Mouse (Mus musculus): ENCODE measurements at regions not wholly inside any gene's neighbourhood (a gene's known extent, or its start where the extent isn't known, plus 50 kb on each side); places are given as distances from the start of the nearest gene placed in this dataset.

DNA sequence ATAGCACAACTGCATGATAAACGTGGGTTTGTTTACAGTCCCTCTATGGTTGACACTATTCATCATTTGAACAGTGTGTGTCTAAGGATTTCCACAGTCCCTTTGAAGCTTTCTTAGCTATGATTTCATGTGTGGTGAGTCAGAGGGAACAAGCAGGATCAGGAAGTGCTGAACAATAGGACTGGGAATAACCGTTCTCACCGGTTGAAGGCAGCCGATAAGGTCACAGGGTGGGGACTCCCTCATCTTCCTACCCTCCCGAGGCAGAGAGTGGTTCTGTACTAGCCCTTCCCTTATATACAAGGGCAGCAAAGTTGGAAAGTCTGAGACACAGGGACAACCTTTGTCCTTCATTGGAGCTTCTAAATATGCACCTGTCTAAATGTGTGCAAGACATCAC lies 168.1 kb downstream of the Plk2 start:
- ATAC-seq (no peak), DNase-seq (ENCODE audit: low read depth, low spot score) (no peak)
- ChIA-PET CTCF (interaction anchor here (0.8 to 1.3 kb wide), 3 partner anchors 9 to 130 kb away, joined by 3 to 4 read pairs (median 3); no protein-coding TSS in a partner anchor), POLR2A (interaction anchor here (0.7 kb wide), 1 partner anchor 60 kb away, joined by 3 read pairs; no protein-coding TSS in a partner anchor)
- no peak for TF ChIP-seq CTCF (IDR thresholded peaks at IDR 0.05)
- H3K27me3 ChIP-seq, result no peaks in the 10 kb centered on the region
- in situ Hi-C loops (cut with MboI; ENCODE audit: low pct_unique_long_range_greater_than_20kb), result no loop called here

DNA sequence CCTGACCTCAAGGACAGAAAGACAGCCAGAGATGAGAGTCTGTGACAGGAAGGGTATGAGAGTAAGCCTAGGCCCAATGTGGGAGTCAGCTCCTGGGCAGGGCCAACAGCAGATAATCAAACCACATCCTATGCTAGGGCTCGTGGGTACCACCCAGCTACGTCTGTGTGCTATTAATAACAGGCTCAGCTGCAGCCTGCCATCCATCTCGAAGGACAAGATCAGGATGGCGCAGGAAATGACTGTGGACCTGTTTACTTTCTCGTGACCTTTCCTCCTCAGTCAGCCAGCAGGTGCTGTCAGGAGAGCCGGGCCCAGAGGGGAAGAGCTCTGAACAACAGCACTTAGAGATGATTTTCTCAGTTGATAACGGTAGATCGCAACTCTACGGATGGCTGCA lies 169.1 kb downstream of the Plk2 start:
- POLR2A ChIA-PET, result interaction anchor here (0.7 kb wide), 1 partner anchor 861 kb away, joined by 4 read pairs; no protein-coding TSS in a partner anchor
- H3K27me3 ChIP-seq, result no peaks in the 10 kb centered on the region
- CTCF ChIA-PET, result no interaction called here
- TF ChIP-seq CTCF (IDR thresholded peaks at IDR 0.05), result no peak
- in situ Hi-C loops (cut with MboI; ENCODE audit: low pct_unique_long_range_greater_than_20kb), result no loop called here
- ATAC-seq (no peak), DNase-seq (ENCODE audit: low read depth, low spot score) (no peak)

DNA sequence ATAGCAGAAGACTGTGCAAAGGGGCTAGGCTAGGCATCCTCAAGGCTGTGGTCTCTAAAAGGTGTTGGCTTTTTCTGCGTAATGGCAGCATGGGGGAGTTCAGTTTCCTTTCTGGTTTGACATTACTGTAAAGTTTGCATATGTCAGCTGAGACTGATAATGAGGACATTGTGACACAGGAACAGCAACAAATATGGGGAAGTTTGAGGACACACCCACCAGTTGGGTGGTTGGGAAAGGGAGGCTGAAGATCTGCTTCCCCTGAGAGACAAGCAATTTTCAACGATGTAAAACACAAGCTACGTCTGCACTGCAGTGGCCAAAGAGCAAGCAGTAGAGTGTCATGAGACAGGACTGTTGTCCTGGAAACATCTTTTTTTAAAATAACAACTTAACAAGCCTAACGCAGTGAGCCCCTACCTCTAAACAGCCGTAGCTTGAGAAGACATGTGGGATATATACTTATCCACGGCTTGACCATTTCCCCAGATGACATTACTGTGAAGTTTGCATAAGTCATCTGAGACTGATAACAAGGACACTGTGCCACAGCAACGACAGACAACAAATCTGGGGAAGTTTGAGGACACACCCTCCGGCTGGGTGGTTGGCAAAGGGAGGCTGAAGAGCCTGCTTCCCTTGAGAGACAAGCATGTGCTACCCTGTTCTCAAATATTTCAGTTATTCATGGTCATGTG lies 173.8 kb downstream of the Plk2 start:
- ChIA-PET POLR2A (no interaction called here), CTCF (no interaction called here)

DNA sequence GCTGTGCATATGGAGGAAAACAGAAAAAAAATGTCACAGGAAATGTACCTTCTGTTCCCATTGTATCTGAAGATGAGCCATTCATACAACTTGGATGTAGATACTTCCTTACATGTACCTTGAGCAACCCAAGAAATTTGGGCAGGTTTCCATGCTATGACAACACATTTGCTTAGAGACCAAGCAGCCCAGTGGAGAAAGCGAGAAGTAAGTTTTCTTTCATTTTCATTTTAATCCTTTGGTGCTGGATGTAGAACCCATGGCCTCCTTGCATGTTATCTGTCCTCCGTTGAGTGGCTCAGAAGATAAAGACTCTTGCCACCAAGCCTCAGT lies 174.3 kb downstream of the Plk2 start:
- no peak for DNase-seq (ENCODE audit: low read depth, low spot score)
- POLR2A ChIA-PET, result no interaction called here

More for the DNA sequence above, 173.8 kb downstream of the Plk2 start:
- in situ Hi-C loops (cut with MboI; ENCODE audit: low pct_unique_long_range_greater_than_20kb), result no loop called here
- ATAC-seq (no peak), DNase-seq (ENCODE audit: low read depth, low spot score) (no peak)
- TF ChIP-seq CTCF (IDR thresholded peaks at IDR 0.05), result no peak
- no peaks in the 10 kb centered on the region for H3K27me3 ChIP-seq

DNA sequence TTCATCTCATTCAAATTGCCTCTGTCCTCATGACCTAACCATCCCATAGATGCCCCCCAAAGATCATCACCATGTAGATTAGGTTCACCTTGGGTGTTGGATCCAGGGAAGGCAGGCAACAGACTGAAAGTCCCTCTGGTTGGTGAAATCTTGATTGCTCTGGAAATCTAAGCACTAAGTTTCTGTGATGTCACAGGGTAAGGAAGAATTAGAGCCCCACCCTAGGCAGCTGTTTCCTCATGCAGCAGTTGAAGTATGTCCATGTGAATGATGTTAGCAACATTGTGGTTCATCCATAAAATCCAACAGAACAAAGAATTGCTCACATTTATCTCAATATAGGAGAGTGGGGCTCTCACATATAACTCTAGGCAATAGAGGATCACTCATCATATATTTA lies 175.5 kb downstream of the Plk2 start:
- CTCF ChIA-PET, result interaction anchor here (0.8 to 1.2 kb wide), 2 partner anchors 9 to 14 kb away, joined by 3 read pairs; no protein-coding TSS in a partner anchor
- in situ Hi-C loops (cut with MboI; ENCODE audit: low pct_unique_long_range_greater_than_20kb), result no loop called here
- ATAC-seq, result no peak
- no peak for TF ChIP-seq CTCF (IDR thresholded peaks at IDR 0.05)
- POLR2A ChIA-PET, result no interaction called here
- no peak for DNase-seq (ENCODE audit: low read depth, low spot score)
- H3K27me3 ChIP-seq, result no peaks in the 10 kb centered on the region

More for the DNA sequence above, 174.3 kb downstream of the Plk2 start:
- H3K27me3 ChIP-seq, result no peaks in the 10 kb centered on the region
- TF ChIP-seq CTCF (IDR thresholded peaks at IDR 0.05), result no peak
- no peak for ATAC-seq
- in situ Hi-C loops (cut with MboI; ENCODE audit: low pct_unique_long_range_greater_than_20kb), result no loop called here
- CTCF ChIA-PET, result no interaction called here

DNA sequence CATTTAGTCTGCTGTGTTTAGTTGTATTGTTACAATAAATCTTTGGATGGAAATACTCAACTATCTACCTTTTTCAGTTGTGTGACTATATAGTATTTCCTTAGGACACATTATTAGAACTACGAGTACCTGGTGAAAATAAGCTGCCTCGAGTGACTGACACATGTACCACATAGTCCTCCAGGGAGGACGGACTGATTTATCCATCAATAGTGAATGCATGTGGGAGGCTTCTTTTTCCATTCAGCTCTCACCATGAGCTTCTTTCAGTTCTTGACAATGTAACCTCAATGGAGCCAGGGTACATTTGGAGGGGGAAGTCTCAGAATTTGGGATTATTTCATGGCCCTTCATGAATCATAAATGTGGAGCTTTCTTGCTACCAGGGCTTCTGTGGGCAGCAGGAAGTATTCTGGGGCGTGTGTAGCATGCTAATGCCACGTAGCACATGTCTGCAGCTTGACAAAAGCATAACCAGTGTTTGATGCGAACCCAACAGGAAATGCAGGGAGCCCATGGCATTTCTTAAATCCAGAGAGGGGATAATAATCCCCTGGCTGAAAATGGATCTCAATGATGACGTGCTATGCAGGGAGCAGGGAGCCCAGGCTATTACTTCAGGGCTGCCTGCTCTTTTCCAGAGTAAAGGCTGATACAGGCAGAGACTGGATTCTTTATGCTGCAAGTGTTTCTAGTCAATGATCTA lies 178.7 kb downstream of the Plk2 start:
- no peaks in the 10 kb centered on the region for H3K27me3 ChIP-seq
- DNase-seq (ENCODE audit: low read depth, low spot score), result no peak
- ATAC-seq, result no peak
- CTCF ChIA-PET, result no interaction called here
- POLR2A ChIA-PET, result no interaction called here
- no peak for TF ChIP-seq CTCF (IDR thresholded peaks at IDR 0.05)
- in situ Hi-C loops (cut with MboI; ENCODE audit: low pct_unique_long_range_greater_than_20kb), result no loop called here

DNA sequence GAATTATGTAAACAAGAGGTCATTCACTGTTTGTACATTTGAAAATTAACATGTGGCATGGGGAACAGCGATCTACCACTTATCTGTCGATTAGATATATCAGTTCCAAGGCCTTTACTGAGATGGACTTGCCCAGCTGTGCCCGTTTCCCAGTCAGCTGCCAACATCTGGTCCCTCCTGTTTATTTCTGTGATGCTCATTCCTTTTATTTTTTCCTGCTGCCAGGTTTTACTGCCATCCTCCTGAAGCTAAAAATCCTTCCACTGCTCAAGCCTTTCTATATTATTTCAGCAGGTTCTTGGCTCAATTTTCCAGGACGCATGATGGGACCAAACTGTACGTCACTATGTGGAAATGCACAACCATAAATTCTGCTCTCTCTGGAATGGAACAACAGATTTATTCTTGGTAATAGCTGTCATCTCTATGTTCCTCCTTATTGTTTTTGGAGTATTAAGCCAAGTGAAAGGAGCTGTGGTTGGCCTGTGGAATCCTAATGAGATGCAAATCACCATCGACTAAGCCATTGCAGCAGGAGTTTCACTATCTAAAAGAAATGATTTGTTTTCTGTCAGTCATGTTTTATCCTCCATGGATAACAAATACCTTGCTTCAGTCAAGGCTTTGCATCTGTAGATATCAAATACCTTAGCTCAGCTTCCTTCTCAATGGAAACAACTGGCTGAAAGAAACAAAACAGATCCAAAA lies 180.1 kb downstream of the Plk2 start:
- no peaks in the 10 kb centered on the region for H3K27me3 ChIP-seq
- no peak for TF ChIP-seq CTCF (IDR thresholded peaks at IDR 0.05)
- in situ Hi-C loops (cut with MboI; ENCODE audit: low pct_unique_long_range_greater_than_20kb), result no loop called here
- ChIA-PET CTCF (no interaction called here), POLR2A (no interaction called here)
- DNase-seq (ENCODE audit: low read depth, low spot score), result no peak
- ATAC-seq, result no peak

DNA sequence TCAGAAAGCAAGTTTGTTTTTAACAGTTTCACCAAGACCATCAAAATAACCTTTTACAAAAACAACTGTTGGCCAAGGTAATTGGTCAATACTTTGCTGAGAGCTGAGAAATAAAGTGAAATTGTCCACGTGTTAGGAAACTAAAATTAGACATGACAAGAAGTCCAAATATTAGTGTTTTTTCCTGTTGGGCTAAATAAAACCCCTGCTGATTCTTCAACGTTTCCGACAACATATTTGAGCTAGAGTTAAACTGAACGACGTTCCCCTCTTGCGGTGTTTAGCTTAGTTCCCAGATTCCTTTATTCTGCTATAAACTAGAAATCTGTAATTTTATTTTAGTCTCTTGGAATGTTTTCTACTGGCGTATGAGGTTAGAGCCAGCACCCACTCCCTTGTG lies 183.3 kb downstream of the Plk2 start:
- in situ Hi-C loops (cut with MboI; ENCODE audit: low pct_unique_long_range_greater_than_20kb), result no loop called here

DNA sequence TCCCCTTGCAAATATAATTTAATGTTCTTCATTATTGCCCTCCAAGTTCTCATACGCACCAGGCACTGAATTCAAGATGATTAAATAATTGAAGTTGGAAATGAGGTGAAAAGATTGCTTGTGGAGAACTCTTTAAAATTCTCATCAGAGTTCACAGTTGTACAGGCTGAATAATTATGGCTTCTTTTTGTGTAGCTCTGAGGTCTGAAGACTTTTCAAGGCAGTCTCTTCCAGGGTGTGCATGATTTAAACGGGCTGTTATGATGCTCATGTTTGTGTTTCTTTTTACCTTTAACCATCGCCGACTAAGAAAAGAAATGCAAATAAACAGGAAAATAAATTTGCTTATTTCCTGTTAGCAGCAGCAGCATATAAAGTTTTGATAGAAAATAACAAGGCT lies 185.3 kb downstream of the Plk2 start:
- ChIA-PET CTCF (interaction anchor here (1.9 kb wide), 1 partner anchor 19 kb away, joined by 5 read pairs; no protein-coding TSS in a partner anchor), POLR2A (no interaction called here)
- TF ChIP-seq CTCF (IDR thresholded peaks at IDR 0.05), result no peak
- ATAC-seq (no peak), DNase-seq (ENCODE audit: low read depth, low spot score) (no peak)
- in situ Hi-C loops (cut with MboI; ENCODE audit: low pct_unique_long_range_greater_than_20kb), result no loop called here
- H3K27me3 ChIP-seq, result no peaks in the 10 kb centered on the region

More for the DNA sequence above, 183.3 kb downstream of the Plk2 start:
- ATAC-seq, result no peak
- ChIA-PET CTCF (interaction anchor here (0.8 to 2.5 kb wide), 4 partner anchors 9 to 23 kb away, joined by 3 to 7 read pairs (median 4); no protein-coding TSS in a partner anchor), POLR2A (no interaction called here)
- H3K27me3 ChIP-seq, result no peaks in the 10 kb centered on the region
- DNase-seq (ENCODE audit: low read depth, low spot score), result no peak
- no peak for TF ChIP-seq CTCF (IDR thresholded peaks at IDR 0.05)

DNA sequence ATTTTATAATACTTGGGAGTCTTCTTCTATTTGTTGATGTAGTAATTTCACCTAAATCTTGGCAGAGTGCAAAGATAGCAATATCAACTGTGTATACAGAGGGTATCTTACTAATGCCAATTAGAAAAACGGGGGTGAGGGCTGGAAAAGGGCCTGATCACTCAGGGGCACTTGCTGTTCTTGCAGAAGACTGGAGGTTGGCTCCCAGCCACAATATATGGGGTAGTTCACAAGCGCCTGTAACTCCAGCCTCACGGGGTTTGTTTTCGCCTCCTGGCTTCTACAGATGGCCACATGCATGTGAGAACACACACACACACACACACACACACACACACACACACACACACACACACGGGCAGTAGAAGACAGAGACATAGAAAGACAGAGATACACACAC lies 185.7 kb downstream of the Plk2 start:
- CTCF ChIA-PET, result no interaction called here

DNA sequence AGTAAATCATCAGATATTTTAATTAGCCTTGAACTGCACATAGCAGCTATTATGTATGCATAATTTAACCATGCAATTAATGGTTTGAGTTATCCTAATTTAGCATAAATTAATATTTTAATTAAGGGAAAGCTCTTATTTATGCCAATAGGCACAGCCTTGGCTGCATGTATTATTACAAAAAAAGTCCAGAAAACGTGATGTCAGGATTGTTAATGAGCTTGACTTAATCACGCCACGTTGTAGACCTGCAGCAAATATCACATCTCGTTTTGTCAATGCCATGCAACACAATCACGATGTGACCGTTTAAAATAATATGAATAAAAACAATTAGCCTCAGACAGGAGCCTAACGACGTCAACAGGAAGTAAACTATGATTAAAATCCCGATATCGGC lies 189.9 kb downstream of the Plk2 start:
- ChIA-PET POLR2A (interaction anchor here (1.0 kb wide), 1 partner anchor 15 kb away, joined by 3 read pairs; no protein-coding TSS in a partner anchor), CTCF (interaction anchor here (1.2 kb wide), 1 partner anchor 14 kb away, joined by 3 read pairs; no protein-coding TSS in a partner anchor)
- in situ Hi-C loops (cut with MboI; ENCODE audit: low pct_unique_long_range_greater_than_20kb), result no loop called here
- no peaks in the 10 kb centered on the region for H3K27me3 ChIP-seq
- DNase-seq (ENCODE audit: low read depth, low spot score), result no peak
- no peak for ATAC-seq
- TF ChIP-seq CTCF (IDR thresholded peaks at IDR 0.05), result no peak

More for the DNA sequence above, 185.7 kb downstream of the Plk2 start:
- in situ Hi-C loops (cut with MboI; ENCODE audit: low pct_unique_long_range_greater_than_20kb), result no loop called here
- H3K27me3 ChIP-seq, result no peaks in the 10 kb centered on the region
- POLR2A ChIA-PET, result no interaction called here
- no peak for TF ChIP-seq CTCF (IDR thresholded peaks at IDR 0.05)
- ATAC-seq, result no peak
- DNase-seq (ENCODE audit: low read depth, low spot score), result no peak
